ENCODE assay signal across 21 mouse cellular contexts in the genomic region with DNA sequence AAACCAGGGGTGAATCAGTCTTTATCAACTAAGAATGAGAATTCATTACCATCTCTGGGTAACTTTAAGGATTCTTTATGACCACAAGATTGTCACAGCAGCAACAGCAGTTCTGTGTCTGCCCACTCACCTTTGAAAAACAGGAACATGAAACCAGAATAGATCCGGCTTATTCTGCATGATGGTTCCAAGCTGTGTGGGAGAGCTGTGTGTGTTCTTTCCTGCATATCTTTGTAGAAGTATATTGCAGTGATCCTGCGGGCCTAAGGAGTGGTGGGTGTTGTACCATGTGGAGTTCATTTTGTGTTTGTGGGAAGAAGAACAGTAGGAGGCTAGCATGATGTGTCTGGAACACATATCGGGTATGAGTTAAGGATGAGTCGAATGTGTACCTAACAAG.
DNase-seq lines count a peak whose midpoint lies in the region; ATAC-seq lines count a peak whose summit lies in the region.
"Had no signal": no experiment of that assay in that cellular context is flagged by ENCODE, and none has a peak within 500 bp of the region (broad histone marks: within the 10 kb centered on the region; RNA-seq: fewer than 3 reads in every experiment).

No protein-coding gene starts in this region.

- H3K9me3 ChIP-seq in midbrain, embryonic 13.5 days: no peaks in the 10 kb centered on the region
- no peaks in the 10 kb centered on the region for H3K9me3 ChIP-seq in heart, embryonic 11.5 days (replicated peaks; ENCODE audit: control insufficient read depth, low read length)
- H3K9me3 ChIP-seq: heart, embryonic 12.5 days; intestine, embryonic 15.5 days; limb, embryonic 15.5 days; neural tube, embryonic 13.5 days had no signal

- no peak overlapping the region for H3K4me2 ChIP-seq in midbrain, embryonic 13.5 days (replicated peaks)
- H3K4me2 ChIP-seq in heart, embryonic 11.5 days: no peak overlapping the region
- H3K4me2 ChIP-seq: heart, embryonic 12.5 days; intestine, embryonic 15.5 days; limb, embryonic 15.5 days; neural tube, embryonic 13.5 days had no signal

- H3K9ac ChIP-seq in midbrain, embryonic 13.5 days (replicated peaks): no peak overlapping the region
- H3K9ac ChIP-seq in heart, embryonic 11.5 days (ENCODE audit: low read depth, low read length): no peak overlapping the region
- H3K9ac ChIP-seq: heart, embryonic 12.5 days; intestine, embryonic 15.5 days; limb, embryonic 15.5 days; neural tube, embryonic 13.5 days had no signal

- H3K27ac ChIP-seq in midbrain, embryonic 13.5 days: no peak overlapping the region
- H3K27ac ChIP-seq in heart, embryonic 11.5 days (ENCODE audit: low read depth, low read length): no peak overlapping the region
- H3K27ac ChIP-seq: intestine, embryonic 15.5 days; limb, embryonic 15.5 days; neural tube, embryonic 13.5 days had no signal

- no peaks in the 10 kb centered on the region for H3K4me1 ChIP-seq in midbrain, embryonic 13.5 days (replicated peaks)
- no peaks in the 10 kb centered on the region for H3K4me1 ChIP-seq in heart, embryonic 11.5 days (ENCODE audit: control insufficient read depth, insufficient read depth, low read length)
- H3K4me1 ChIP-seq: heart, embryonic 12.5 days; intestine, embryonic 15.5 days; limb, embryonic 15.5 days; neural tube, embryonic 13.5 days had no signal

- H3K36me3 ChIP-seq in midbrain, embryonic 13.5 days: no peaks in the 10 kb centered on the region
- H3K36me3 ChIP-seq in heart, embryonic 11.5 days (ENCODE audit: control insufficient read depth, insufficient read depth, low read length): no peaks in the 10 kb centered on the region
- H3K36me3 ChIP-seq: heart, embryonic 12.5 days; intestine, embryonic 15.5 days; limb, embryonic 15.5 days; neural tube, embryonic 13.5 days had no signal

- no peak for ATAC-seq in midbrain, embryonic 13.5 days
- no peak for ATAC-seq in cerebellum, adult (ENCODE audit: insufficient number of reproducible peaks, low FRiP score, low TSS enrichment)
- ATAC-seq in heart, embryonic 11.5 days (replicated peaks; ENCODE audit: insufficient number of reproducible peaks, low FRiP score, low TSS enrichment): no peak
- ATAC-seq: activated CD4-positive, CD25-positive, alpha-beta regulatory T cell, adult 4 months; intestine, embryonic 15.5 days; midbrain, embryonic 16.5 days had no signal

- no peaks in the 10 kb centered on the region for H3K27me3 ChIP-seq in midbrain, embryonic 13.5 days
- H3K27me3 ChIP-seq in heart, embryonic 11.5 days (ENCODE audit: control insufficient read depth, insufficient read depth, low read length): no peaks in the 10 kb centered on the region
- H3K27me3 ChIP-seq: heart, embryonic 12.5 days; intestine, embryonic 15.5 days; limb, embryonic 15.5 days; neural tube, embryonic 13.5 days had no signal

- peak; percentile 90 for DNase-seq in brain, adult 2 months (ENCODE audit: low read depth, low spot score)
- DNase-seq in frontal cortex, postnatal 25 days (ENCODE audit: low spot score in 2 of 2): peak; percentile 6 to 37
- peak; percentile 9 to 55 for DNase-seq in layer of hippocampus, postnatal 14 days (ENCODE audit: low spot score in 2 of 2)
- DNase-seq in right cerebral cortex, adult 2 months (ENCODE audit: low spot score in 2 of 2): peak; percentile 68
- DNase-seq in ovary, adult 18-20 months (ENCODE audit: low spot score): no peak
- DNase-seq: cerebellum, adult 9-11 months; gastrocnemius, postnatal 10 days; heart, postnatal 4 days; kidney, postnatal 36 days; lung, adult 18-20 months; lung, postnatal 4 days; thymus, adult 2 months had no signal

- WGBS in midbrain, embryonic 13.5 days: 93% methylated on average over 4 of the region's 4 CpGs
- WGBS in heart, embryonic 11.5 days (ENCODE audit: insufficient replicate concordance): 76% methylated on average over 4 of the region's 4 CpGs

- no peak overlapping the region for H3K4me3 ChIP-seq in midbrain, embryonic 13.5 days (replicated peaks)
- no peak overlapping the region for H3K4me3 ChIP-seq in heart, embryonic 11.5 days (ENCODE audit: low read depth, low read length)
- H3K4me3 ChIP-seq: heart, embryonic 12.5 days; intestine, embryonic 15.5 days; limb, embryonic 15.5 days; neural tube, embryonic 13.5 days had no signal
